ENCODE assay signal across 8 mouse cellular contexts in the genomic region with DNA sequence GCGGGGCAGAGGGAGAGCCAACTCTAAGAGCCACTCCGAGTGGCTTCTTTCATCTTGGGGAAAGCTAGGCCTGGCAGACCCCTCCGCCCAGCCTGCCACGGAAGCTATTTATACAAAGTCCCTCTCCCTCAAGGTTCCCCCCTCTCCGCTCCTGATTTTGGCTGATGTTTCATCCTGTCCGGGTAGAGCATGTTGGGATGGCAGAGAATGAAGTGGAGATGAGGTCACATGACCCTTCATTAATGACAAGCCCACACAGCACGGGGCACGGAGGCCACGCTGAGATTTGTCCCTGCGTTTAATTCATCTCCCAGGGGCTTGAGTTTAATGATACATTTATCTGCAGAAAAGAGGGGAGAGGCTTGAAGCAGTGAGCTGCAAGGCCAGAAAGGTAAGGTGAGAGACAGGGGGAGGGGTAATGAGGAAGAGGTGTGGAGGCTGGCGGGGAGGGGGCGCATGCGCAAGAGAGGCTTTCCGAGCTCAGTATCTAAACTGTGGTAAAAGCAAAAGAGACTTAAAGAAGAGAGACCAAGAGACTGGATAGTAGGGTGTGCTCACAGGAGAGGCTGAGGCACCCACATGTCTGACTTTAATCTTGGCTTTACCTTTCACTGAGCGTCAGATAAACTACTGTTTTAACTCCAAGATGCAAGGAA.
DNase-seq lines count a peak whose midpoint lies in the region; ATAC-seq lines count a peak whose summit lies in the region.

No protein-coding gene starts in this region.

- no peaks in the 10 kb centered on the region for H3K9me3 ChIP-seq in kidney, embryonic 14.5 days (ENCODE audit: control insufficient read depth, low read length)
- H3K9me3 ChIP-seq in hindbrain, embryonic 16.5 days (ENCODE audit: control insufficient read depth, low read length), result no peaks in the 10 kb centered on the region
- H3K9me3 ChIP-seq in neural tube, embryonic 12.5 days, result no peaks in the 10 kb centered on the region

- no peak for DNase-seq in kidney, postnatal 14 days
- DNase-seq in embryo, embryonic 9.5 days (ENCODE audit: extremely low spot score), result peak; percentile 19
- no peak for DNase-seq in left cerebral cortex, postnatal 25 days (ENCODE audit: low spot score in 2 of 2)

- WGBS in kidney, embryonic 14.5 days, result 30% methylated on average over 15 of the region's 15 CpGs
- 29% methylated on average over 15 of the region's 15 CpGs for WGBS in hindbrain, embryonic 16.5 days
- WGBS in neural tube, embryonic 12.5 days, result 41% methylated on average over 15 of the region's 15 CpGs

- no peaks in the 10 kb centered on the region for H3K27me3 ChIP-seq in kidney, embryonic 14.5 days (ENCODE audit: control insufficient read depth, insufficient read depth, low read length)
- H3K27me3 ChIP-seq in hindbrain, embryonic 16.5 days (replicated peaks; ENCODE audit: control insufficient read depth, insufficient read depth, low read length), result no peaks in the 10 kb centered on the region
- 0 out of 2 replicates have a peak, but pooled peaks cover 4% of the 10 kb centered on the region for H3K27me3 ChIP-seq in neural tube, embryonic 12.5 days (replicated peaks)

- no peaks in the 10 kb centered on the region for H3K4me1 ChIP-seq in kidney, embryonic 14.5 days (ENCODE audit: control insufficient read depth, insufficient read depth, low read length)
- H3K4me1 ChIP-seq in hindbrain, embryonic 16.5 days (ENCODE audit: control insufficient read depth, insufficient read depth, low read depth, low read length), result peaks cover 21% of the 10 kb centered on the region
- H3K4me1 ChIP-seq in neural tube, embryonic 12.5 days, result peaks cover 13% of the 10 kb centered on the region; the same call in 1 of the 2 replicates

- intact Hi-C loops in left cerebral cortex, postnatal 25 days (cut with DNase I), result no loop called here

- H3K4me2 ChIP-seq in kidney, embryonic 14.5 days (replicated peaks; ENCODE audit: low read depth, low read length), result peak overlapping the region; percentile 5; the same call in 1 of the 2 replicates
- peak overlapping the region; percentile 28; the same call in 1 of the 2 replicates for H3K4me2 ChIP-seq in hindbrain, embryonic 16.5 days (ENCODE audit: low read length)
- H3K4me2 ChIP-seq in neural tube, embryonic 12.5 days (replicated peaks), result peak overlapping the region; percentile 42

- no peaks in the 10 kb centered on the region for H3K36me3 ChIP-seq in kidney, embryonic 14.5 days (ENCODE audit: control insufficient read depth, insufficient read depth, low read length)
- no peaks in the 10 kb centered on the region for H3K36me3 ChIP-seq in hindbrain, embryonic 16.5 days (ENCODE audit: control insufficient read depth, insufficient read depth, low read length)
- H3K36me3 ChIP-seq in neural tube, embryonic 12.5 days, result no peaks in the 10 kb centered on the region

- H3K9ac ChIP-seq in kidney, embryonic 14.5 days (ENCODE audit: low read depth, low read length), result no peak overlapping the region
- peak overlapping the region; percentile 23; the same call in 1 of the 2 replicates for H3K9ac ChIP-seq in hindbrain, embryonic 16.5 days (ENCODE audit: low read depth, low read length)
- H3K9ac ChIP-seq in neural tube, embryonic 12.5 days, result no peak overlapping the region

- no peak overlapping the region for H3K27ac ChIP-seq in kidney, embryonic 14.5 days (ENCODE audit: low read depth, low read length)
- no peak overlapping the region for H3K27ac ChIP-seq in hindbrain, embryonic 16.5 days (ENCODE audit: low read depth, low read length)
- H3K27ac ChIP-seq in neural tube, embryonic 12.5 days, result no peak overlapping the region

- no peak overlapping the region for H3K4me3 ChIP-seq in kidney, embryonic 14.5 days (ENCODE audit: low read length)
- no peak overlapping the region for H3K4me3 ChIP-seq in hindbrain, embryonic 16.5 days (ENCODE audit: low read length)
- no peak overlapping the region for H3K4me3 ChIP-seq in neural tube, embryonic 12.5 days

- no peak for ATAC-seq in kidney, embryonic 14.5 days (ENCODE audit: low FRiP score, low TSS enrichment)
- 0 out of 2 replicates have a peak, but pooled peaks have one; percentile 37 for ATAC-seq in hindbrain, embryonic 16.5 days
- 0 out of 2 replicates have a peak, but pooled peaks have one; percentile 17 for ATAC-seq in neural tube, embryonic 12.5 days (ENCODE audit: low FRiP score, low read depth)
- ATAC-seq in erythroblast, adult 5-6 weeks (replicated peaks; ENCODE audit: low FRiP score, poor library complexity, severe bottlenecking), result no peak
- ATAC-seq in megakaryocyte, adult 5-6 weeks (ENCODE audit: poor library complexity, severe bottlenecking), result no peak

Comparison
In these comparisons a context has a peak if more than half of its experiments do, and no peak if none do; other contexts are left out.
1. ATAC-seq: peak in hindbrain, embryonic 16.5 days (single experiment) and neural tube, embryonic 12.5 days (single experiment); none in kidney, embryonic 14.5 days (single experiment), erythroblast, adult 5-6 weeks (single experiment) and megakaryocyte, adult 5-6 weeks (single experiment).
2. Peak in every context shown above with its lines, with median percentiles within 50 percentile points of each other: H3K4me2 ChIP-seq.